Mouse (Mus musculus) E14TG2a.4 (cell line): ENCODE data around the gene Pde5a.
A peak's percentile ranks its signal among the peaks of the same experiment; 100 is the strongest.

Experiments used
- CTCF ChIP-seq: conservative IDR thresholded peaks from 2 replicates; pipeline ENCODE4 v1.5.1; 2014; ENCODE audit warnings: low read length
- POU5F1 ChIP-seq: IDR thresholded peaks from 2 replicates; pipeline ENCODE4 v1.6.1; 2014; ENCODE audit warnings: low read length, borderline replicate concordance

DNA sequence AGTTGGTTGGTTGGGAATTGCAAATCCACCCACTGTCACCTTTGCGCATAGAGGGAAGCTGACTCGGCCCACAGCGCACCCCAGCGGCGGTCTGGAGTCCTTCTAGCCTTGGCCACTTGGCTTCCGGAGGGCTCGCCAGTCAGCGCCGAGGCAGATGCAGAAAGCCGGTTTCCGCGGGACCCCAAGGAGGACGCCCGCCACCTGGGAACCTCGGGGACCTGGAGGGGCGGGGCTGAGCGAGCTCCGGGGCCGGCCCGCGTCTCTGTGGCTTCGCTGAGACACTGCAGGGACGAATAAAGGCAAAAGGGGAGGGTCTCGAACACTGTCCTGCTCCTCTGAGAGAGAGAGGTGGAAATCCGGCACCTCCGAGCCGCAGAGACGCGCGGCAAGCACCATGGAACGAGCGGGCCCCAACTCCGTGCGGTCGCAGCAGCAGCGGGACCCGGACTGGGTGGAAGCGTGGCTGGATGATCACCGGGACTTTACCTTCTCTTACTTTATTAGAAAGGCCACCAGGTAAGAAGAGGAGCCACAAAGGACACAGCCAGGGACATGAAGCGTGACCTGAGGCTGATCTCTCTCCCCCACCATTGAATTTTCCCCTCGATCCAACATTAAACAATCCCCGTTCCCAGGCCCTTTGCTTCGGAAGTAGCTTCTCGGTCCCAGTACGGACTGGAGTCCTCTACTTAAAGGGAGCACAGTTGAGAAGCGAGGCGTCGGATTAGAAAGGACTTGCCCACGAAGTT, at the start of gene Pde5a:
- TF ChIP-seq CTCF, result peak; percentile 40
- no peak for TF ChIP-seq POU5F1
